Mouse (Mus musculus) hindbrain, embryonic 13.5 days (tissue): ENCODE measurements around the gene Zdhhc6. TPM values are rescaled to one million over a fixed set of nuclear protein-coding genes. Genes with fewer than 3 reads are reported as not detected.

Experiments used
- ATAC-seq: fragments of 200-750 bp; cut with Nextera tagmentation; 2 replicates; pipeline ENCODE4 v1.8.0; 2017; ENCODE audit warnings: moderate TSS enrichment; ENCODE audit not compliant: low FRiP score
- H3K27ac ChIP-seq: fragments of 300-500 bp; sonication (generic); 2 replicates; pipeline ENCODE4 v1.5.1; 2015; ENCODE audit warnings: inconsistent platforms, mild to moderate bottlenecking, moderate library complexity
- H3K27me3 ChIP-seq: fragments of 300-500 bp; sonication (generic); 2 replicates; pipeline ENCODE4 v1.6.1; 2015; ENCODE audit warnings: mild to moderate bottlenecking, inconsistent platforms
- H3K36me3 ChIP-seq: fragments of 300-500 bp; sonication (generic); 2 replicates; pipeline ENCODE4 v1.6.1; 2015; ENCODE audit warnings: mild to moderate bottlenecking, inconsistent platforms
- H3K4me1 ChIP-seq: fragments of 300-500 bp; sonication (generic); replicated peaks from 2 replicates; pipeline ENCODE4 v1.6.1; 2015; ENCODE audit warnings: inconsistent platforms
- H3K4me2 ChIP-seq: fragments of 300-500 bp; sonication (generic); 2 replicates; pipeline ENCODE4 v1.6.1; 2015; ENCODE audit warnings: inconsistent platforms, mild to moderate bottlenecking, moderate library complexity
- H3K4me3 ChIP-seq: fragments of 300-500 bp; sonication (generic); 2 replicates; pipeline ENCODE4 v1.5.1; 2015; ENCODE audit warnings: mild to moderate bottlenecking, inconsistent platforms
- H3K9ac ChIP-seq: fragments of 300-500 bp; sonication (generic); 2 replicates; pipeline ENCODE4 v1.6.1; 2015; ENCODE audit warnings: mild to moderate bottlenecking, inconsistent platforms
- H3K9me3 ChIP-seq: fragments of 300-500 bp; sonication (generic); 2 replicates; pipeline ENCODE4 v1.6.1; 2016; ENCODE audit warnings: inconsistent platforms
- WGBS: fragments of 180-500 bp; shearing (Covaris S2); methylation state at CpG from one replicate; pipeline ENCODE4 v1.1.7; 2015; 5-methylcytosine and 5-hydroxymethylcytosine counted together
- polyA plus RNA-seq: library from polyadenylated mRNA; unstranded; fragments of >200 nt; fragmentation: Nextera tagmentation; extraction: Ambion mirVana; gene quantifications from 2 replicates; pipeline ENCODE4 v1.2.1, GENCODE M21; 2015

Zdhhc6 gene
- polyA plus RNA-seq, 1 experiment from 2014 or later: 72.0 TPM

DNA sequence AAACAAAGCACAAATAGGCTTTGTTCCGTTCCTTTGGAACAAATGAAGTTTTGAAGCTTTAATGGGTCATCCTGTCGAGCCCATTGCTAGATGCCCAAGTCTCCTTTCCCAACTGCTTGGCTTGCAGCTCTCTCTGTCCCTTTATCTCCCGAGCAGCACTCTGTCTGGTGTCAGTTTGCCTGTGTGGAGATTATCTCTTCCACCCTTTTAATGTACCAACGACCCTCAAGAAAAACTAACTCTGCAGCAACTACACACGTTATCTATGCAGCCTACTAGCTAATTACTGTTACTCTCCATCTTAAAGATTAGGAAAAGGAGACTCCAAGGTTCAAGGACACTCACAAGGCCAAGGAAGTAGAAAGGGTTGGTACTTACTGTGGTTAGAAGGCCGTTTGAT, 42.5 kb downstream of the Zdhhc6 start:
- H3K36me3 ChIP-seq: no peaks in the 10 kb centered on the region
- no peak overlapping the region for H3K27ac ChIP-seq
- no peak for ATAC-seq
- H3K9me3 ChIP-seq: no peaks in the 10 kb centered on the region
- H3K9ac ChIP-seq: no peak overlapping the region
- H3K4me3 ChIP-seq: no peak overlapping the region
- 0 out of 2 replicates have a peak, but pooled peaks cover 4% of the 10 kb centered on the region for H3K4me1 ChIP-seq
- no peak overlapping the region for H3K4me2 ChIP-seq
- 88% methylated on average over 6 of the region's 6 CpGs for WGBS
- H3K27me3 ChIP-seq: no peaks in the 10 kb centered on the region

- Histone ChIP-seq H3K9ac (no peak overlapping the region), H3K27ac (no peak overlapping the region), H3K27me3 (no peaks in the 10 kb centered on the region), H3K4me1 (0 out of 2 replicates have a peak, but pooled peaks cover 4% of the 10 kb centered on the region), H3K36me3 (no peaks in the 10 kb centered on the region), H3K4me3 (no peak overlapping the region), H3K9me3 (no peaks in the 10 kb centered on the region), H3K4me2 (no peak overlapping the region)
- WGBS: 34% methylated on average over 3 of the region's 3 CpGs
- ATAC-seq: no peak
These were observed 44.4 kb downstream of the Zdhhc6 start for GRCm38 (mm10) chr19:55271448-55271847.

DNA sequence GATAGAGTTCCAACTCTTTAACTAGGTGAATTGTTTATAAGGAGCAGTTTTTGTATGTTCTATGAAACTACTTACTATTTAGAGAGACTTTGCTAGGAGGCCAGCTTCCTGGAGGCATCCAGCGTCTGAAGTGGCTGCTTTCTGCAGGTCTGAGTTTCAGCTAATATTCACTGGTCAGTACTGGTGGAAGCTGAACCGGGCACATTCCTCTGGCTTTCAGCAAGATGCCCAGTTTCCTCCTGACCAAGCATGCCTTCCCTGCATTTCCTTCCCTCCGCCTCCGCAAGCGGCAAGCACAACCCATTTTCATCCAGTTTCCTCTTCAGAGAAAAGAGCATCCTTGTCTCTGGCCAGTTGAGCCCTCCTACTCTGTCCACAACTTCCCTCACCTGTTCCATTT, 46.8 kb downstream of the Zdhhc6 start:
- no peak overlapping the region for H3K4me2 ChIP-seq
- no peaks in the 10 kb centered on the region for H3K27me3 ChIP-seq
- no peak overlapping the region for H3K4me3 ChIP-seq
- no peaks in the 10 kb centered on the region for H3K9me3 ChIP-seq
- WGBS: 92% methylated on average over 5 of the region's 5 CpGs
- 0 out of 2 replicates have a peak, but pooled peaks cover 4% of the 10 kb centered on the region for H3K4me1 ChIP-seq
- H3K36me3 ChIP-seq: no peaks in the 10 kb centered on the region
- H3K9ac ChIP-seq: no peak overlapping the region
- ATAC-seq: no peak
- no peak overlapping the region for H3K27ac ChIP-seq

DNA sequence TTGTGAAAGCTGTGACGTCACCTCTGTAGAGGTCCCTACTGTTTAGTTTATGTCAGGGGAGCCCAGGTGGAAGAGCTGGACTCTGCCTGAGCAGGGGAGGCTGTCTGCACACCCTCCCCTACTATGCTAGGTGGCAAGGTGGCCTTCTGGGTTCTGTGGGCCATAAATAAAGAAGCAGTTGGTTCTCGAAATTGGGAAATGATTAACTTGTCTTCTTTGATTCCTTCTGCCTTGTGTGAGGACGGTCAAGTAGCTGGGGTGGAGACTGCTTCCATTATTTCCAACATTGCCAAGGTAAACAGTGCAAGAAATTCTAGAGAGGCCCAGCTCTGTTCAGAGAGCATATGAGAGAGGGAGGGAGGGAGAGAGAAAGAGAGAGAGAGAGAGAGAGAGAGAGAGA, 47.7 kb downstream of the Zdhhc6 start:
- no peak overlapping the region for H3K27ac ChIP-seq
- H3K9me3 ChIP-seq: no peaks in the 10 kb centered on the region
- H3K27me3 ChIP-seq: no peaks in the 10 kb centered on the region
- no peak overlapping the region for H3K4me3 ChIP-seq
- H3K9ac ChIP-seq: no peak overlapping the region
- H3K4me1 ChIP-seq: 0 out of 2 replicates have a peak, but pooled peaks cover 4% of the 10 kb centered on the region
- H3K4me2 ChIP-seq: no peak overlapping the region
- no peak for ATAC-seq
- WGBS: 67% methylated on average over 3 of the region's 3 CpGs
- H3K36me3 ChIP-seq: no peaks in the 10 kb centered on the region

- Histone ChIP-seq H3K9ac (no peak overlapping the region), H3K27me3 (no peaks in the 10 kb centered on the region), H3K36me3 (no peaks in the 10 kb centered on the region), H3K4me2 (no peak overlapping the region), H3K9me3 (no peaks in the 10 kb centered on the region), H3K4me3 (no peak overlapping the region), H3K4me1 (0 out of 2 replicates have a peak, but pooled peaks cover 4% of the 10 kb centered on the region), H3K27ac (no peak overlapping the region)
- WGBS: 95% methylated on average over 3 of the region's 3 CpGs
- no peak for ATAC-seq
These were observed 49.0 kb downstream of the Zdhhc6 start for GRCm38 (mm10) chr19:55266786-55267185.

DNA sequence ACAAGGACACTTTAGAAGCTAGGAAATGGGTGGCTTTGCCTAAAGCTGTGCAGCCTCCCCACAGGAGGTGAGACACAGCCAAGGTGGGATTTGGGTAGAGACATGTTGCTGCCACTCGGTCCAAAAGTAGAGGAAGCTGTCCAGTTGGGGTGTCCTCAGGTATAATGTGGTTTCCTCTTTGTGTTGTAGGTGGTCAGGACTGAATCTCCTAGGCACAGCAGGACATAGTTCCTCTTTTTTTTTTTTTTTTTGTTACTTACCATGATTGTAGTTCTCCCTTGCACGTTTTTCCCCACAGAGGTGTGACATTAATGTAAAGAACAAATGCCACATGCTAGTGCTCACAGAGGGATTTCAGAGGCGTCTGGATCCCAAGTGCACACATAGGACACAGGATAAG, 50.6 kb downstream of the Zdhhc6 start:
- no peaks in the 10 kb centered on the region for H3K27me3 ChIP-seq
- H3K4me1 ChIP-seq: no peaks in the 10 kb centered on the region
- no peak overlapping the region for H3K9ac ChIP-seq
- 86% methylated on average over 3 of the region's 3 CpGs for WGBS
- no peak for ATAC-seq
- H3K4me2 ChIP-seq: no peak overlapping the region
- H3K27ac ChIP-seq: no peak overlapping the region
- H3K9me3 ChIP-seq: no peaks in the 10 kb centered on the region
- no peak overlapping the region for H3K4me3 ChIP-seq
- H3K36me3 ChIP-seq: no peaks in the 10 kb centered on the region

GRCm38 (mm10) chr19:55260389-55261184, 55.2 kb downstream of the Zdhhc6 start:
- Histone ChIP-seq H3K9ac (no peak overlapping the region), H3K27ac (no peak overlapping the region), H3K36me3 (no peaks in the 10 kb centered on the region), H3K4me3 (no peak overlapping the region), H3K27me3 (no peaks in the 10 kb centered on the region), H3K4me2 (no peak overlapping the region), H3K4me1 (no peaks in the 10 kb centered on the region), H3K9me3 (no peaks in the 10 kb centered on the region)
- ATAC-seq: no peak
- 69% methylated on average over 12 of the region's 12 CpGs for WGBS

- no peak overlapping the region for H3K4me2 ChIP-seq
- H3K4me1 ChIP-seq: peaks cover 14% of the 10 kb centered on the region
- no peak for ATAC-seq
- no peaks in the 10 kb centered on the region for H3K27me3 ChIP-seq
- H3K4me3 ChIP-seq: no peak overlapping the region
- H3K9me3 ChIP-seq: no peaks in the 10 kb centered on the region
- no peak overlapping the region for H3K9ac ChIP-seq
- WGBS: 90% methylated on average over 5 of the region's 5 CpGs
- H3K36me3 ChIP-seq: no peaks in the 10 kb centered on the region
- H3K27ac ChIP-seq: no peak overlapping the region
These were observed 57.3 kb downstream of the Zdhhc6 start for GRCm38 (mm10) chr19:55258514-55258913.

- H3K4me2 ChIP-seq: no peak overlapping the region
- 98% methylated on average over 5 of the region's 5 CpGs for WGBS
- H3K27me3 ChIP-seq: no peaks in the 10 kb centered on the region
- ATAC-seq: no peak
- no peaks in the 10 kb centered on the region for H3K36me3 ChIP-seq
- H3K27ac ChIP-seq: no peak overlapping the region
- H3K4me3 ChIP-seq: no peak overlapping the region
- H3K4me1 ChIP-seq: peaks cover 20% of the 10 kb centered on the region
- no peak overlapping the region for H3K9ac ChIP-seq
- no peaks in the 10 kb centered on the region for H3K9me3 ChIP-seq
These were observed 58.0 kb downstream of the Zdhhc6 start for GRCm38 (mm10) chr19:55257656-55258375.

DNA sequence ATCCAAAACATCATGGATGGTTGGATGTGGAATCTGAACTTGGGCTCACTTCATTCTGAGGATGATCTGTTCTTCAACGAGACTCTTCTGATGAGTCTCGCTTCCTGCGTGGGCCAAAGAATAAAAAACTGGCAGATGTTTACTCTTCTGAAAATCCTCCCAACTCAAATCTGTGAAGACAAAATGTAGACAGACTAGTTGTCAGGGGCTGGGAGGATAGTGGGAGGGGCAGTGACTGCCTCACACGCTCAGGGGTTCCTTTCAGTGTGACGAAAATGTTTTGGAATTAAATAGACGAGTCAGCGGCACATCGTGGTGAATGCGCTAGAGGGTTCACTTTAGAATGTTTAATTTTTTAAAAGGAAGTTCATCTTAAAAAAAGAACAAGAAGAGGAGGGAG, 59.7 kb downstream of the Zdhhc6 start:
- H3K4me1 ChIP-seq: peaks cover 20% of the 10 kb centered on the region
- ATAC-seq: no peak
- WGBS: 79% methylated on average over 9 of the region's 9 CpGs
- no peak overlapping the region for H3K4me2 ChIP-seq
- H3K4me3 ChIP-seq: no peak overlapping the region
- no peaks in the 10 kb centered on the region for H3K9me3 ChIP-seq
- H3K27ac ChIP-seq: no peak overlapping the region
- H3K9ac ChIP-seq: no peak overlapping the region
- no peaks in the 10 kb centered on the region for H3K36me3 ChIP-seq
- no peaks in the 10 kb centered on the region for H3K27me3 ChIP-seq

DNA sequence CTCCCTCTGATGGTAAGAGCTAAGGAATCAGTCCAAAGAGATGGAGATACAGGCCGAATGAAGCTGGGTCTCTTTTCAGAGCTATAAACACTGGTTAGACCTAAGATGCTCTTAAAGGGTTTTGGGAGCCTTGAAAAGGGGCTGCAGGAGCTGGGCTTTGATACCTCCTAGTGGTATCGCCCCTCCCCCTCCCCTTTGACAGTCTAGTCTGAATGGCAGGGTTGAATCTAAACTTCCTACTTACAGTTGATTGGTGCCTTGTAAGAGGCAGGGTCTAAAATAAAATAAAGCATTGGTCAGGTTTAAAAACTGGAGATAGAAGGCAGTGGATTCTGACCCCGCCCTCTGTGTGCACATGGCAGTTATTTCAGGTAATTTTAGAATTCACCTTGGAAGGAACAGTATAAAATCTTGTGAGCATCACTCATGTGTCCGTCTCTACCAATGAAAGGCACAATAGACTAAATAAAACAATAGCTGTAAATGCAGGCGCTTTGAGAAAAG, 61.3 kb downstream of the Zdhhc6 start:
- Histone ChIP-seq H3K4me3 (peak overlapping the region; percentile 53), H3K4me2 (peak overlapping the region; percentile 72), H3K27ac (peak overlapping the region; percentile 30; the same call in 1 of the 2 replicates), H3K9me3 (no peaks in the 10 kb centered on the region), H3K27me3 (no peaks in the 10 kb centered on the region), H3K9ac (peak overlapping the region; percentile 76), H3K4me1 (peaks cover 20% of the 10 kb centered on the region), H3K36me3 (no peaks in the 10 kb centered on the region)
- peak; percentile 29 for ATAC-seq
- 10% methylated on average over 5 of the region's 5 CpGs for WGBS

DNA sequence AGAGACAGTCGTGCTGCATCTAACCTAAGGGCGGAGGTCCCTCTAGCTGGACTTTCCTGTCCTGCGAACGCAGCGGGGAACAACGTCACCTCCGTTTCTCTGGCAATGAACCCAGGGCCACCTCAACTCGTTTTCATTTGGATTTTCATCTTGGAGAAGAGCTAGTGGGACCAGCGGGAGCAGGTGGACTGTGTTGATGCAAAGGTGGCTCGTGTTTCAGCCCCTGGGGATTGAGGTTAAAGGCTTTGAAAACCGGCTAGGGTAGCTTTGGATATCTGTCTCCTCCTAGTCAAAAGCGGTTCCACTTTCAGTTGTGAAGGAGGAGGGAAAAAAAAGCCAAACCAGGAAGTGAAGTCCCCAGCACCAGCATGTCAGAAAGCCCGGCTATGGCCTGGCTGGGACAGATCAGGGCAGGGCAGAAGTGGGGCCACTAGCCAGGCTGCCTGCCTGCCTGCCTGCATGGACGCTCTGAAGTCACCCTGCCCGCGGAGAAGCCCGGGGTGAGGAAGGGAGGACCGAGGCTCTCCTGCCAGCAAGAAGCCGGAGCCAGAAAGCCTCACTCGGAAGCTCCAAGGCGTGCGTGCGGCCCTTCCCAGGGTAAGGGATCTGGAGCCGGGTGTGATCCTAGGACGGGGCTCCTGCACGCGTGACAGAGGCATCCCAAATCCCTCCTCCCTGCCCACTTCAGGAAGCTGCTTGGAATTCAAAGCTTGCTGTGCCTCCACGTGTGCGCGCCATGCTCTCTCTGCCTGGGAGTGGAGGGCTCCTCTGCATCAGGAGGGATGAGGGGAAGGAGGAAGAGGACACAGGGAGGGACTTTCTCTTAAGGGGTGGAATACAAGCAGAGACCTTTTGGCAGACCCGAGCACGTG, 62.0 kb downstream of the Zdhhc6 start:
- 1% methylated on average over 32 of the region's 32 CpGs for WGBS
- peak overlapping the region; percentile 53 for H3K4me3 ChIP-seq
- H3K4me1 ChIP-seq: peaks cover 20% of the 10 kb centered on the region
- no peaks in the 10 kb centered on the region for H3K9me3 ChIP-seq
- peak; percentile 85 for ATAC-seq
- H3K36me3 ChIP-seq: no peaks in the 10 kb centered on the region
- H3K27me3 ChIP-seq: no peaks in the 10 kb centered on the region
- H3K9ac ChIP-seq: peak overlapping the region; percentile 76
- H3K4me2 ChIP-seq: peak overlapping the region; percentile 72
- H3K27ac ChIP-seq: peak overlapping the region; percentile 30; the same call in 1 of the 2 replicates
